Mouse (Mus musculus): ENCODE data around the gene Bdh2.

The Bdh2 gene

DNA sequence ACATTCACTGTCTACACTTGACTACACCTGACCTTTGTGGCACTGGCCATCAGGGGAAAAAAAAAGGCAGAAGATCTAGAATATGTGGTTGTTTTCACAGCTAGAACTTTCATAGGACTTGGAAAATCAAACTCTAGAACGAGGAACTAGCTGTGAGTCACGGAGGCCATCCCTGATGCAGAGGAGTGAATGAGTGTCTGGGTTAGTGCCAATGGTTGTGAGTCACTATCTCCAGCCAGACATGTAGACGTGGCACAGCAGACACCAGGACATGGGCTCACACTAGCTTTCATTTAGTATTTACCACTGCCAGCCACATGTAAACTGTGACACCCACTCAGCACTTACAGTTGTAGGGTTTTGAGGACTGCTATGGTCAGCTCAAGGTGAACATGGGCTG is 17.5 kb downstream of the Bdh2 start:
- DNase-seq (ENCODE audit: low read depth): peak; percentile 91

DNA sequence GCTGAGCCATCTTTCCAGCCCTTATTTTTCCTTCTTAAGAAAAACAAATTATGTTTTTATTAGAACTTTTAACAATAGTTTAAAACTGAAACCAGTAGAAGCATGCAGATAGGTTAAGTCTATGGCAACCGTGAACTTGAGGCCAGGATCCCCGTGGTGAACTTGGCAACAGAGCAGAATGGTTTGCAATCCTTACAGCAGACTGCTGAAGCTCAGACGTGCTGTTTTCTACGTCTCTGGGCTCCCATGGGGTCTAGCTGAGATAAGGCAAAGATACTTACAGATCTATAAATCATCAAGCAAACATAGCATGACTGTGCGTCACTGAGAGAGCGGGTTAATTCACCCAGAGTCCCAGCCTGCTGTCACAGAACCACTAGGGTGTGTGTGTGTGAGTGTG is 19.1 kb downstream of the Bdh2 start:
- no peak for DNase-seq (ENCODE audit: low read depth)

DNA sequence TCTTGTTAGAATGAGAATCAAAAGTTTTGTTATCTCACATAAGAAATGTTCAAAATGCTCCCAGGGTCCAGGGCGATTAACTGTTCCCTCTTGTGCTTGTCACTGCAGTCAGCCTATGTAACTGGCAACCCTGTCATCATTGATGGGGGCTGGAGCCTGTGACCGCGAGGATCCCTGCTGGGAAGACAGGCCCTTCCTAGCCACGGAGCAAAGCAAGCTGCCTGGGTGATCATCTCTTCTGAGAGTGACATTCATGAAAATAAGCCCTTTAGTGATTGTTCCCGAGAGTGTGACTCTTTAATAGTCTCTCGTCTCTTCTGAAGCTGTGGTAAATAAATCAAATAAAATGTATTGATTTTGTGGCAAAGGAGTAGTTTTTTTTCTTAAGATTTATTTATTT is 23.0 kb downstream of the Bdh2 start:
- DNase-seq (ENCODE audit: low read depth): no peak

DNA sequence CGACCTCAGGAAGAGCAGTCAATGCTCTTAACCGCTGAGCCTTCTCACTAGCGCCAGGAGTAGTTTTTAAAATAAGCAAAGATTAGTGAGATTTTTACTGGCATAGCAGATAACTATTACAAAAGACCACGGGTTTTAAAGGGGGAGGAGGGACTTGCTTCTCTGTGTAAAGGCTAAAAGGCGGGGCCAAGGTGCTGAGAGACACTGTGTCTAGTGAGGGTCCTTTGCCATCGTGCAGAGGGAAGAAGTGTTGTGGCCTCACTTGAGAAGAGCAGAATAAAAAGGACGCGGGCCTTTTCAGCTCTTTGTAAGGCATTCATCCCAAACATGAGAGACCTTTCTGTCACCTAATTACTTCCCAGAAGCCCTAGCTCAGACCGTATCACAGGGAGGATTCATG is 23.5 kb downstream of the Bdh2 start:
- no peak for DNase-seq (ENCODE audit: low read depth)

GRCm38 (mm10) chr3:135307411-135308259 is 26.6 kb downstream of the Bdh2 start, which contains the start of gene Slc9b2:
Gene Slc9b2, plus strand, starts transcription at chr3:135307700.
- no peak for DNase-seq (ENCODE audit: low read depth)

- DNase-seq (ENCODE audit: low read depth): no peak
Measured at GRCm38 (mm10) chr3:135312916-135313491, 32.0 kb downstream of the Bdh2 start.

GRCm38 (mm10) chr3:135313727-135314126 is 32.7 kb downstream of the Bdh2 start:
- no peak for DNase-seq (ENCODE audit: low read depth)

- no peak for DNase-seq (ENCODE audit: low read depth)
Measured at GRCm38 (mm10) chr3:135314811-135315210, 33.8 kb downstream of the Bdh2 start.

GRCm38 (mm10) chr3:135315720-135316425 is 34.9 kb downstream of the Bdh2 start:
- no peak for DNase-seq (ENCODE audit: low read depth)

GRCm38 (mm10) chr3:135318331-135318730 is 37.3 kb downstream of the Bdh2 start:
- no peak for DNase-seq (ENCODE audit: low read depth)

DNA sequence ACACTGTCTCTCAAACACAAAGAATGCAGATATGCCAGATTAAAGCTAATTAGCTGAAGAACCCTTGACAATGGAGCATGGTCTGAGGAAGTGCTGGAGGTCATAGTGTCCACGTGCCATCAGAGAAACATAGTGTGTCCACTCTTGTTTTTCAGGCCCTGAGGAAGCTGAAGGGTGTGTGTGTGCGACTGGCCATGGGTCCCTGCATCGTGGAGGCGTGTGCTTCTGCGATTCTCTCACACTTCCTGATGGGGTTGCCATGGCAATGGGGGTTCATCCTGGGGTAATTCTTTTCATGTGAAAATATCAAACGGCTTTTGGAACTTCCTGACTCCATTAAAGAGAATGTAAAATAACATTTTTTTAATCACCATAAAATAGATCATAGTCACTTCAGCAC is 43.3 kb downstream of the Bdh2 start:
- DNase-seq (ENCODE audit: low read depth): no peak

GRCm38 (mm10) chr3:135327176-135327575 is 46.2 kb downstream of the Bdh2 start:
- no peak for DNase-seq (ENCODE audit: low read depth)

GRCm38 (mm10) chr3:135327601-135328000 is 46.6 kb downstream of the Bdh2 start:
- peak; percentile 48 for DNase-seq (ENCODE audit: low read depth)

GRCm38 (mm10) chr3:135328560-135328959 is 47.5 kb downstream of the Bdh2 start:
- peak; percentile 72 for DNase-seq (ENCODE audit: low read depth)

- no peak for DNase-seq (ENCODE audit: low read depth)
Measured at GRCm38 (mm10) chr3:135332691-135333090, 51.7 kb downstream of the Bdh2 start.

DNA sequence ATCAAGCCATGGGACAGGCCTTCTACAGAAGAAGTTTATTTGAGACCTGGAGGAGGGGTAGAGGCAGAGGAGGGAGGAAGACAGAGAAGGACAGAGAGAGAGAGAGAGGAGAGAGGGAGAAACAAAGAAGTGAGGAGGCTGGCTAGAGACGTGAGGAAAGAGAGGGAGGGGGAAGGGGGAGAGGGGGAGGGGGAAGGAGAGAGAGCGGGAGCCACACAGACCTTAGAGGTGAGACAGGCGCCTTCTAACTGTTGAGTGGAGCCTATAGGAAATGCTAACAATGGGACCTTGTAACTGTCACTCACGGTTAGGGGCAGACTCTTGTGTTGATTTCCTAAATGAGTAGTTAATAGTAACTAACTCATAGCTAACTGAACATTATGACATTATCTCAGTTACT is 52.7 kb downstream of the Bdh2 start:
- DNase-seq (ENCODE audit: low read depth): no peak

DNA sequence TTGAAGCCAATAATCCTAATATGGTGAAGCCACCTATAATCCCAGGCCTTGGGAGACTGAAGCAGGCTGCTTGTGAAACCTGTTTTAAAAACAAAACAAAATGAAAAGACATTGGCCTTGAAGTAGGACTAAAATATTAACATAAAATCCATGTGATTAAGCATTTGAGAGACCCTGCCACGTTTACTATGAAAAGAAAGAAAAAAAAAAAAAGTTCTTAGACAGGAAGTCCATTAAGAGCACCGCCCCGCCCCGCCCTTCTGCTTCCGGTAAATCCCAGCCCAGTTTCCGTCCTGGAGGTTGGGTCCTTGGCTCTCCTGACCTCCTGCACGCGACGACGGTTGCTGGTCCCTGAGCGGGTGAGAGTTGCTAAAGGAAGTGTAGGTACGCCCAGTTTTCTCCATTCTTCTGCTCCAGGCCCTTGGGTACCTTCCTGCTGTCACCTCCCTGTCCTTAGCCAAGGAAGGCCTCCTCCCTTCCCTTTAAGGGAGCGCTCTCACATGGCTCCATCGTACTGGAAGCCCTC is 66.8 kb downstream of the Bdh2 start, which contains the start of gene Slc9b1:
Gene Slc9b1, plus strand, starts transcription at position 291 of the 526 bp plus-strand sequence.
- DNase-seq (ENCODE audit: low read depth): peak; percentile 18

- no peak for DNase-seq (ENCODE audit: low read depth)
Measured at GRCm38 (mm10) chr3:135349022-135349421, 68.0 kb downstream of the Bdh2 start.

GRCm38 (mm10) chr3:135351857-135352256 is 70.8 kb downstream of the Bdh2 start:
- no peak for DNase-seq (ENCODE audit: low read depth)
